Mouse (Mus musculus) G1E (cell line): Measurements from ENCODE around the gene Dpp9. TPM values are rescaled to one million over a fixed set of nuclear protein-coding genes. Genes with fewer than 3 reads are reported as not detected.

ENCODE experiments used
- ATAC-seq: 2 replicates; pipeline ENCODE4 v1.8.0; 2016; ENCODE audit warnings: mild to moderate bottlenecking; ENCODE audit not compliant: insufficient number of reproducible peaks, poor library complexity, low FRiP score, severe bottlenecking; ENCODE audit errors: extremely low read depth
- DNase-seq: peaks from one replicate; pipeline ENCODE4 v3.0.0; 2012; ENCODE audit warnings: low spot score
- H3K27me3 ChIP-seq: 2 replicates; pipeline ENCODE4 v1.6.1; 2012; ENCODE audit warnings: mild to moderate bottlenecking, low read length, inconsistent platforms; ENCODE audit not compliant: insufficient read depth
- H3K36me3 ChIP-seq: replicated peaks from 2 replicates; pipeline ENCODE3; 2012; ENCODE audit warnings: mild to moderate bottlenecking, inconsistent platforms
- H3K4me1 ChIP-seq: 2 replicates; pipeline ENCODE4 v1.6.1; 2012; ENCODE audit warnings: low read depth, low read length, inconsistent platforms, mixed read lengths; ENCODE audit not compliant: insufficient read depth
- H3K4me3 ChIP-seq: 2 replicates; pipeline ENCODE4 v1.5.1; 2012; ENCODE audit warnings: low read depth, mild to moderate bottlenecking, inconsistent platforms, low read length, moderate library complexity, mixed read lengths
- H3K9me3 ChIP-seq: replicated peaks from 2 replicates; pipeline ENCODE4 v1.6.1; 2012; ENCODE audit warnings: inconsistent platforms
- CTCF ChIP-seq: IDR thresholded peaks from 2 replicates; pipeline ENCODE4 v1.5.1; 2012; ENCODE audit warnings: low read depth, low read length, inconsistent platforms, mixed read lengths
- GATA1 ChIP-seq: IDR thresholded peaks from 2 replicates; pipeline ENCODE4 v1.6.1; 2012; ENCODE audit warnings: borderline replicate concordance, low read length, inconsistent platforms, mixed read lengths
- GATA2 ChIP-seq: IDR thresholded peaks from 2 replicates; pipeline ENCODE4 v1.6.1; 2012; ENCODE audit warnings: low read depth, low read length, inconsistent platforms, borderline replicate concordance
- POLR2AphosphoS5 ChIP-seq: IDR thresholded peaks from 2 replicates; pipeline ENCODE4 v1.6.1; 2012; ENCODE audit warnings: low read depth, low read length, inconsistent platforms; ENCODE audit not compliant: insufficient replicate concordance
- TAL1 ChIP-seq: conservative IDR thresholded peaks from 2 replicates; pipeline ENCODE4 v1.6.1; 2012; ENCODE audit warnings: low read depth, low read length, inconsistent platforms, mixed read lengths
- polyA plus RNA-seq: library from polyadenylated mRNA; stranded (reverse); fragments of >175 nt; gene quantifications from 2 replicates; pipeline ENCODE4 v1.2.3, GENCODE M21; 2012
- total RNA-seq, 2 experiments: library from RNA; stranded (forward) in 1 of 2; stranded (reverse) in 1 of 2; fragments of 200-1000 nt in 1 of 2; fragments of >200 nt in 1 of 2; fragmentation: Nextera tagmentation in 1 of 2; gene quantifications; 2 replicates each; pipeline ENCODE4 v1.2.3; 2014 to 2017

Gene Dpp9
- total and polyA plus RNA-seq, 3 experiments: 14.4 to 62.4 (median 22.4) TPM

DNA sequence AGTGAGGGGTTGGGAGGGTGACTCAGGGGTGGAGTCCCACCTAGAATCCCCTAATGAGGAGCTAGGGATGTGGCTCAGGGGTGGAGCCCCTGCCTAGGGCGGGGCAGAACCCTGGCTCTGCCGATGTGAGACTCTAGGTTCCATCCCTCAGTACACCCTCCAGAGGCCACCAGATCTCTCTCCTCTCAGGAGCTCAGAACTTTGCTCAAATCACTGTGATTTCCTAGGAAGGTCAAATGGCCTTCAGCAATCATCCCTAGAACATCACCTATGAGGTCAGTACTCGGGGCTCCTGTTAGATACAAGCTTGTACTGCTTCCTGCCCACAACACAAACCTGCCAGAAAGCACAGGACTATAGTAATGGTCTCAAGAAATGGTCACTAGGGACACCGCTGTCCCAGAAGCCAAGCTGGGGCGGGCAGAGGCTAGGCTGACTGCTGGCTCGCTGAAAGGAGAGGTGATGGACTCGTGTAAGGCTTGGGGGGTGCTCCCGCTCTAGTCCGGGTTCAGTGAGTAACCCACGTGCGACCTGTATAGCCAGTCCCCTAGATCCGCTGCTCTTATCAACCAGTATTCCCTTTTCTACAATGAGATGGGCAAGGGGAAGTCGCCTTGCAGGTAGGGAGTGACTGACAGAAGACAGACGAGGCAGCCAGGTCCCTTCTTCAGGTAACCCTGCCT, 35.6 kb downstream of the Dpp9 start:
- peak; percentile 50 for DNase-seq

DNA sequence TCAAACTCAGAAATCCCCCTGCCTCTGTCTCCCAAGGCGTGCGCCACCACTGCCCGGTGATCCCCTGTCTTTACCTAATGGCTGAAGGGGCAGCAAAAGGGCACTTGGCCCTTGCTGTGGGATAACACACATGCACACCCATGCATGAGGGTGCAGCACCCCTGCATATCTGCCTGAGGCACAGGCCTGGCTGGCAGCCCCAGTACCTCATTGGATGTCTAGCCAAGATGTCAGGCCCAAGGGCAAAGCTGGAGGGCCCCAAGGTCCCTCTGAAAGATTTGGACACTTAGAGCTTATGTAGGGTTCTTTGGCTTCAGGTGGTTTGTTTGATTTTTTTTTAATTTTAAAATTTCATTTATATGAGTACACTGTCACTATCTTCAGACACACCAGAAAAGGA, 43.3 kb downstream of the Dpp9 start:
- H3K27me3 ChIP-seq: peaks cover 15% of the 10 kb centered on the region
- no peak overlapping the region for H3K4me3 ChIP-seq
- no peak for DNase-seq
- TF ChIP-seq GATA1 (no peak), CTCF (no peak), TAL1 (no peak), GATA2 (no peak), POLR2AphosphoS5 (no peak)
- peaks cover 3% of the 10 kb centered on the region; the same call in 1 of the 2 replicates for H3K4me1 ChIP-seq
- no peak for ATAC-seq
- no peaks in the 10 kb centered on the region for H3K9me3 ChIP-seq
- H3K36me3 ChIP-seq: peaks cover 62% of the 10 kb centered on the region

More for the DNA sequence above, 35.6 kb downstream of the Dpp9 start:
- H3K36me3 ChIP-seq: peaks cover 80% of the 10 kb centered on the region
- H3K27me3 ChIP-seq: no peaks in the 10 kb centered on the region
- no peaks in the 10 kb centered on the region for H3K9me3 ChIP-seq
- H3K4me3 ChIP-seq: peak overlapping the region; percentile 97
- no peak for TF ChIP-seq GATA2
- no peak for TF ChIP-seq CTCF
- TF ChIP-seq POLR2AphosphoS5: no peak
- no peak for TF ChIP-seq GATA1
- TF ChIP-seq TAL1: no peak
- H3K4me1 ChIP-seq: peaks cover 38% of the 10 kb centered on the region
- no peak for ATAC-seq

DNA sequence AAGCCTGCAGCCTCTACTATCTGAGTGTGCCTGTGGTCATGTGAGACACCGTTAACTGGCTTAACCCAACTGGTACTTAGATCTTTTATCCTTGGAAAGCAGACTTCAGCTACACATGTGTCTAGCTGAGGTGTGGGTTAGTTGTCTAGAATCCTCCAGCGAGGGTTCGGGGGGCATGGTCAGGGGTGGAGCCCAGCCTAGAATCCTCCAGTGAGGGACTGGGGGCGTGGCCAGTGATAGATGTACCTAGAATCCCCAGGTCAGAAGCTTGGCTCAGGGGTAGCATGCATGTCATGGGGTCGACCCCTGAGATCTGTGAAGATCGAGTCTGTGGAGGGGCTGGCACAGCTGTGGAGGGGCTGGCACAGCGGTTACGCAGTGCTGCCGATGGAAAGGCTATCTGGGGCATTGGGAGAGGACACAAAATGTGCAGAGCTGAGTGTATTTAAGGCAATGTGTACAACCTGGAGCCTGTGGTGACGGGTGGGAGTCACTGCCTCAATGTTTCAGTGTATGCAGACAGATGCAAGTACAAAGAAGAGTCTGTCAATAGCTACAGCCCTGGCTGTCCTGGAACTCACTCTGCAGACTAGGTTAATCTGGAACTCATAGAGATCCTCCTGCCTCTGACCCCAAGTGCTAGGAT, 45.2 kb downstream of the Dpp9 start:
- no peak for DNase-seq
- Histone ChIP-seq H3K36me3 (peaks cover 43% of the 10 kb centered on the region), H3K4me3 (no peak overlapping the region), H3K27me3 (peaks cover 31% of the 10 kb centered on the region), H3K4me1 (peaks cover 3% of the 10 kb centered on the region; the same call in 1 of the 2 replicates), H3K9me3 (no peaks in the 10 kb centered on the region)
- TF ChIP-seq GATA1 (no peak), POLR2AphosphoS5 (peak; percentile 57; the same call in 1 of the 2 replicates)
- no peak for ATAC-seq

DNA sequence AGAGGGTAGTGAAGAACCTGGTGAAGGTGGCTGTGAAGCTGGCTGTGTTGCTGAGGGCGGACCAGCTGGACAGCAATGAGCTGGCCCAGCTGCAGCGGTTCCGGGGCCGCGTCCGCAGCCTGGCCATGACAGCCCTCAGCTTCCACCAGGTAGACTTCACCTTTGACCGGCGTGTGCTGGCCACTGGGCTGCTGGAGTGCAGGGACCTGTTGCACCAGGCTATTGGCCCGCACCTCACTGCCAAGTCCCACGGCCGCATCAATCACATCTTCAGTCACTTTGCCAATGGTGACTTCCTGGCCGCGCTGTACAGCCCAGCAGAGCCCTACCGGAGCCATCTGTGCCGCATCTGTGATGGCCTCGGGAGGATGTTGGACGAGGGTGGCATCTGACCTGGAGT, 46.8 kb downstream of the Dpp9 start:
- DNase-seq (no peak), ATAC-seq (no peak)
- Histone ChIP-seq H3K36me3 (peaks cover 28% of the 10 kb centered on the region), H3K27me3 (peaks cover 46% of the 10 kb centered on the region), H3K4me3 (no peak overlapping the region), H3K9me3 (no peaks in the 10 kb centered on the region), H3K4me1 (peaks cover 7% of the 10 kb centered on the region; the same call in 1 of the 2 replicates)
- no peak for TF ChIP-seq GATA2
- no peak for TF ChIP-seq POLR2AphosphoS5
- no peak for TF ChIP-seq TAL1
- no peak for TF ChIP-seq GATA1
- no peak for TF ChIP-seq CTCF

DNA sequence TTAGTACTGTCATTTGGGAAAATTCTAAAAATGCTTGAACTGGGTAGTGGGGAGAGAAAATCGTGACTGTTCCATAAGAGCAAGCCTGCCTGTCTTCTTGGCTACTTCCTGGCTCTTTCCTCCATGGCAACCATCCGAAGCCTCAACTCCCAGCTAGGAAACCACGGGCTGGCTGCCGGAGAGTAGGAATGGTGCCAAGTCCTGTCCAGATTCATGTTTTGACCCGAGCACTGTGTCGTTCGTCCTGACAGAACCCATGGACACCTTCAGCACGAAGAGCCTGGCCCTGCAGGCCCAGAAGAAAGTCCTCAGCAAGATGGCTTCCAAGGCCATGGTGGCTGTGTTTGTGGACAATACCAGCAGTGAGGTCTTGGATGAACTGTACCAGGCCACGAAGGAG, 47.2 kb downstream of the Dpp9 start:
- Histone ChIP-seq H3K4me3 (no peak overlapping the region), H3K27me3 (peaks cover 46% of the 10 kb centered on the region), H3K9me3 (no peaks in the 10 kb centered on the region), H3K4me1 (peaks cover 7% of the 10 kb centered on the region; the same call in 1 of the 2 replicates), H3K36me3 (peaks cover 24% of the 10 kb centered on the region)
- DNase-seq: no peak
- TF ChIP-seq POLR2AphosphoS5: no peak
- no peak for TF ChIP-seq TAL1
- TF ChIP-seq GATA1: no peak
- no peak for TF ChIP-seq CTCF
- TF ChIP-seq GATA2: no peak
- no peak for ATAC-seq

DNA sequence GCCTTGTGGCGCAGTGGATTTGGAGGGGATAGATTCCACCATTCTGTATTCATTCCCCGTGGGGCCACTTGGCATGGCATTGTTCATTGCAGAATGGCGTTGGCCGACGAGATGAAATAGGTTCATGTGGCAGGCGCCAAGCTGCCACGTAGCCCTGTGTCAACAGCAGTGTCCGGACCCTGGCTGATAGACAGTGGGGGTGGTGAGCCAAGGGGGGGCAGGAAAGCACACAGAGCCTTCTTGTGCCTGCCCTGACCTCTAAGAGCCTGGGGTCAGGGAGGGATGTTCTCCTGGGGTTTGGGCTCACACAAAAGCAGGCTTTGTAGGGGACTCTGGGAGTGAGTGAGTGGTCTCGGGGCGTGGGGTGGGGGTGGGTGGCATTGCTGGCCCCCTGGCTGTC, 48.1 kb downstream of the Dpp9 start:
- Histone ChIP-seq H3K9me3 (no peaks in the 10 kb centered on the region), H3K4me1 (peaks cover 7% of the 10 kb centered on the region; the same call in 1 of the 2 replicates), H3K36me3 (peaks cover 16% of the 10 kb centered on the region), H3K4me3 (no peak overlapping the region), H3K27me3 (peaks cover 48% of the 10 kb centered on the region)
- no peak for TF ChIP-seq GATA2
- TF ChIP-seq CTCF: no peak
- no peak for TF ChIP-seq TAL1
- no peak for TF ChIP-seq POLR2AphosphoS5
- no peak for TF ChIP-seq GATA1
- no peak for ATAC-seq
- no peak for DNase-seq
